Mouse (Mus musculus): ENCODE measurements around the gene Gm6588.
"Not testable (repeated sequence)": the region's sequence is repeated elsewhere in the genome, so short reads cannot be mapped to it uniquely, and the experiment has no call there.

The Gm6588 gene

DNA sequence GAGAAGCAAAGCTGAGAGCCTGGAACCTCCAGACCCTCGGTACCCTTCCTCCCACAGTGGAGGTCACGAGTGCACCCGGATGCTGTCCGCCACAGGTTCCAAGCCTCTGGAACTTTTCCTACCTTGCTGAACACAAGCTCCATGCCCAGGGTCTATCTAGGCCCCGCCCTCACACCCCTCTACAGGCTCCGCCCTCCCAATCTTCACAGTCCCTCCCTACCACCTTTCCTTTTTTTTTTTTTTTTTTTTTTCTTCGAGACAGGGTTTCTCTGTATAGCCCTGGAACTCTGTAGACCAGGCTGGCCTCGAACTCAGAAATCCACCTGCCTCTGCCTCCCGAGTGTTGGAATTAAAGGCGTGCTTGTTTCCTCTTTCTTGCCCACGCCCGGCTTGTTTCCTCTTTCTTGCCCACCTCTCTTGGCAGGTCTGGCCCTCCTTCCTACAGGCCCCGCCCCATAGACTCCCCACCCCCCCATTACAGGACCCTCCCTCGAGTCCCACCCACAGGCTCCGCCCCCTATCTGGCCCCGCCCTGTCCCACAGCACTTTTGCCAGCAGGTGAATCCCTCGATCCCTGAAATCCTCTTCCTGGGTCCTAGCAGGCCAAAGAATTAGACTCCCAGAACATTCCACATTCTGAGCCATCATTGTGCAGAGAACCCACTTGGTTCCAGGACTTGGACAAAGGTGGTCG lies at the start of gene Gm6588:
Gm6588 (plus strand) TSS at position 680 of the 694 bp plus-strand sequence.
- no peak for DNase-seq

DNA sequence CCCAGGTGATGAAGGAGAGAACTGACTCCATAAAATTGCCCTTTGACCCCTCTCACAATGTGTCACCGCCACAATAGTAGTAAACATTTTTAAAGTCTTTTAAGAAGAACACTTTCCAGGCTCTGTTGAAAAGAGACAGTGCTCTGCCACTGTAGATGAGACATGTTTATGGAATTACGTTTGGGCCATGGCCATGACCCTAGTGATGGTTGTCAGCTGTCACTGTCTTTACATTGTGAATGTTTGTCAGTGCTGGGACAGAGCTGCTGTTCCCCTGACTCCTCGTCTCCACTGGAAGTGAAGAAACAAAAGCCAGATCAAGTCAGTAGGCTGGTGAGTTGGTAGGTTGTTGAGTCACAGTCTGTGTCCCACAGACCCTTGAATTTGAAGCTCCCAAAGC lies 46.8 kb upstream of the Gm6588 start:
- no peak for DNase-seq

DNA sequence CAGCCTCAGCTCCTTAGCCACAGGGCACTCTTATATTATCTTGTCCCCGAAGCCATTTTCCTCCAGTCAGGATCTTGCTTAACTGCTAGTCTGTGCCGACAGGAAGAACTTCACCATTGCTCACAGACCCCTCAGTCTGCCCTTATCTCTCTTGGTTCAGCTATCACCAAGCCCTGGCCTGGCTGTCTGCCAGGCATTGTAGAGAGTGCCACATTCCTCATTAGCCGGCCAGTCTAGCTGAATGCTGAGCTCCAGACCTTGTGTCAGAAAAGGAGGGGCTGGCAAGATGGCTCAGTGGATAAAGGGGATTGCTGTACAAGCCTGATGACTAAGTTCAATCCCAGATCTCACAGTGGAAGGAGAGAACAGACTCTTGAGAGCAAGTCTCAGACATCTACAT lies 43.2 kb upstream of the Gm6588 start:
- DNase-seq = no peak

DNA sequence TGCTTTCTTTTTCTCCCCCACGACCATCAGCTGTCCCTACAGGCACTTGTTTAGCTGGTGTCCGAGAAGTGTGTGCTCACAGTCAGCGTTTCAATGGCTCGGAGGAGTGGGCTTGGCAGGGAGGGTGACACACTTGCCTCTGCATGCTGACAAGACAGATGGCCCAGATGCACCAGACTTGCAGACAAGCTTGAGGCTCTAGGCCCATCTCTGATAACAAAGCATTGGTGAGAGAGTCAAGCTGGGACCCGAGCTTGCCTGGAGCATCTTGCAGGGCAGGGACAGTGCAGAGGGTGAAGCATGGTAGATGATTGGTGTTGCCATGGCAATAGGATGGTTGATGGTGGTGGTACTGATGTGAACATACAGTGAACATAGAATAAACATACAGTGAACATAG lies 40.0 kb upstream of the Gm6588 start:
- DNase-seq = peak; percentile 31 to 45

DNA sequence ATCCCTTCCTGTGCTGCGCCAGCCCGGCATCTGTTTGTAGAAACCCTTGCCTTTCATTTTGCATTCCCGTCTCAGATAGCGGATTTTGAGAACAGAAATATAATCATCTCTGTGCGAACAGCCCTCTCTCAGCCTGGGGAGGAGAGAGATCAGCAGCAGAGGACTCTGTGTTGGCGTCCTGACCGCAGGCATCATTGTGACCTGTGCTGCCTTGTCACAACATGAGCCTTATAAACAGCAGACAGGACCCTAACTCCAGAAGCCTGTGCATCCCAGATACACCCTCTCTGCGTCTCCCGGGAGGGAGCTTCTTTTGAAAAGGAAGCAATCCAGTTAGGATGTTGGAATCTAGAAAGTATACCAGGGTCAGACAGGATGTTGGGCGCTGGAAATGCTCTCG lies 38.2 kb upstream of the Gm6588 start:
- peak in 1 of 2 experiments; percentile 44 for DNase-seq

DNA sequence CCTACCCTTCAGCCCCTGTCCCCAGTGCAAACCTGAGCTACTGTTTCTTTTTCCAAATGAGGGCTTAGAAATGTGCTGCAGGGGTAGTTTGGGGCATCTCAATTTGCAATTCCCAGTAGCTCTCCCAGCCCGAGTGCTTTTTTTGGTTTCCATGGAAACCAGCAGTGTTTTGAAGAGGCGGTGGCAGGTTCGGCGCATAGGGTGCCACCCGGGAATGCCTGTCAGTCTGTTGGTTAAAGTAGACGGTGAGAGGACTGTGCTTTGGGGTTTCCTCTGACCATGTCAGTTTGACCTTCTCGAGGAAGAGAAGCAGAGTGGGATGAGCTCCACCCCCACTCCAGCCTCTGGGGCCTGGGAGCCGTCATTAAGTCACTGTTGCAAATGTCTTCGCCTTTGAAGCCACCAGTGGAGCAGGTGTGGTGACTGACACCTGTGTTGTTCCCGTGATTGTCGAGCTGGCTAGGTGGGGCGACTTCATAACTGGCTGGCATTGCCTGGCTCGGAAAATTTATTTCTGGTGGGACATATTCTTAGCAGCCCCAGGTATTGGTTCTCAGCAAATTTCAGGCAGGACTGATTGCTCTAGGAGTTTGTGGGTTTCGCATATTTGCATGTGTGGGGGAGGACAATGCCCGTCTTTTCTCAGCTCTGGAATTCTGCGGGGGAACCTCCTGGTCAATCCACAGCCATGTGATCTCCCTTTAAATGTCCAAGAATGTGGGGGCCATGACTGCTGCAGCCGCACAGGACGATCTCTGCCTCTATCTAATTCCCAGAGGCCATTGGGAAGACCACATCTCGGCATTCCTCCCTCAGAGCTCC lies 37.5 kb upstream of the Gm6588 start:
- no peak for DNase-seq

DNA sequence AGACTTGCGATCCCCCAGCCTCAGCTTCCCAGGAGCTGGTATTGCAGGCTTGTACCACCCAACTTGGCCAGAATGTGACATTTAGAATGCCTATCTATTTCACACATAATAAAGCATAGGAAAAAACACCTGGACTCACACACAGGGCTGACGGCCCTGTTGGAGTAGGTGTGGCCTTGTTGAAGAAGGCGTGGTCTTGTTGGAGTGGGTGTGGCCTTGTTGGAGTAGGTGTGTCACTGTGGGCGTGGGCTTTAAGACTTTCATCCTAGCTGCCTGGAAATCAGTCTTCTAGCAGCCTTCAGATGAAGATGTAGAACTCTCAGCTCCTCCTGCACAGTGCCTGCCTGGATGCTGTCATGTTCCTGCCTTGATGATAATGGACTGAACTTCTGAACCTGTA lies 36.4 kb upstream of the Gm6588 start:
- DNase-seq = not testable (repeated sequence)

DNA sequence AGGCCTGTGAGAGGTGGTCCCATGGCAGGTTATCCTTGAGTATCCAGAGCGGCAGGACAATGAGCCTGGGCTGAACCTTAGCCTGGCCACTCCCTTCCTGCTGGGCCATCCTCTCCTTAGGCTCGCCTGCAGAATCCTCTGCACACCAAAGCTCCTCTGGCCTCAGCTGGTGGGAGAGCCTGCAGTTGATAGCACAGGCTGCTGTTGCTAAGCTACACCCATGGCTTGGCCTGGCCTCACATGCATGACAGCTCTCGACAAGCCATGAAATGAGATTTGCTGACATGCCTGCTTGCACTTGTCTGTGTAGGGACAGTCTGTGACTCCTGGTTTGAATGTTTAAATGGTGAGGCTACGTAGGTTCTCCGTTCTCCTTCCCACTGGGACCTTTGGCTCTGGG lies 32.6 kb upstream of the Gm6588 start:
- no peak for DNase-seq

DNA sequence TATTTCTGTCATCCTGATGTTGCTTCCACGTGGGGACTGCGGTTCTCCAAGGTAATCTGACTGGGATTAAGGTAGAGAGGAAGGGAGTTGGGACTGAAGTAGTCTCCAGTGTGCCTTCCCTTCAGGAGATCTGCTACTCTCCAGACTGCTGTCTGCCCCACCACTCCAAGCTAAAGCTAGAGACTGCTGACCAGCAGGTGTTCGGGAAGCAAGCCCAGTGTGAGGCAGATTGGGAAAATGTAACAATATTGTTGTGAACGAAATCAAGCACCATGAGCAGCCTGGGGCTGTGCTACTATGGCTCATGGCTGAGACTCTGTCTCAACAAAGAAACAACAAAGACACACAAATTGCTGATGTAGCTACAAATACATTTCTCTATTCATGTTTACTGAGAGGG lies 31.2 kb upstream of the Gm6588 start:
- peak; percentile 84 for DNase-seq

DNA sequence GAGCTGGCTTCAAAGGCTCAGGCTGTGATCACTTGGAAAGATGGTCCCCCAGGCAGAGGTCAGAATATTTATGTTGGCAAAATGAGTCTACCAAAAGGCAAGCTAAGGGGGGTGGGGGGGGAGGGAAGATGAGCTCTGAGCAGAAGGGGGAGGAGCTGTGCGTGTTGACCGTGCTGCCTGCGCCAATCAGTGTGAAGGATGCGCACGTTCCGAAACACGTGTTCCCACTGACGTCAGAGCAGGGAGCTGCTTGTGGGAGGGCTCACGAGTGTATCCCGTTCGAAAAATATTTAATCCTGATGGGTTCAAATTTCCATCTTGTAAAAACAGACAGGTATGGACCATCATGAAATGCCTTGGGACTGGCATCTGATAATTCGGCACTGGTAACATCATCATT lies 29.7 kb upstream of the Gm6588 start:
- no peak for DNase-seq

DNA sequence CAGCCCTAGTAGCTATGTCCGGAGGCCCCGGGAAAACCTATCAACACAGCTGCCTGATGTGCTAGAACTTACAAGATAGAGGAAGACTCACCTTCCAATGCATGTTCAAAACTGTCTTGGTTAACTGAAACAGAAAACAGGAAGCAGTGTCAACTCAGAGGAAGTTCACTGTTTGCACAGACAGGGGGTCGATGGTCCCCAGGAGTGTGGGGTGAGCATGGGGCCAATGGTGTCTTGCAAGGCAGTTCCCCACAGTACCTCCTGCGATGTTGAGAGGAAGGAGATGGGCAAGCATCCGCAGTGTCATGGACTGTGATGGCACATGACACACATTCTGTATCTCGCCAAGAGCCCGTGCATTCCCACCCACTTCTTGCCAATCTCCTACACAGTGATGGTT lies 22.6 kb upstream of the Gm6588 start:
- DNase-seq = peak in 1 of 2 experiments; percentile 1

DNA sequence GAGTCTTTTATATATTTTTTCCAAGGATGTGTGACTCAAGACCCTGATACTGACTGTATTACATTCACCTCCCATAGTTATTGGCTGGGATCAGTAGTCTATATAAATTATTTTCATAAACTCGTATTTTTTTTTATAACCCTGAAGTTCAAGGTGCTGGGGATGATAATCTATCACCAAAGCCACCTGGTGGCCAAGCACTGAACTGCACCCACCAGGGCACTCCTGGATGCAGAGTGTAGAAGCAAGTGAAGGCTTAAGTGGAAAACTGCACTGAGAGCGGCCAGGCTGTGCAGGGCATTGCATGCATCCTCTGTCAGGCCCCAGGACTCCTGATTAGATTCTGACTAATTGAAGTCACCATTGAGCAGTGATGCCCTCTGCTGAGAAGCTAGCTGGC lies 21.9 kb upstream of the Gm6588 start:
- DNase-seq = peak; percentile 92 to 95

DNA sequence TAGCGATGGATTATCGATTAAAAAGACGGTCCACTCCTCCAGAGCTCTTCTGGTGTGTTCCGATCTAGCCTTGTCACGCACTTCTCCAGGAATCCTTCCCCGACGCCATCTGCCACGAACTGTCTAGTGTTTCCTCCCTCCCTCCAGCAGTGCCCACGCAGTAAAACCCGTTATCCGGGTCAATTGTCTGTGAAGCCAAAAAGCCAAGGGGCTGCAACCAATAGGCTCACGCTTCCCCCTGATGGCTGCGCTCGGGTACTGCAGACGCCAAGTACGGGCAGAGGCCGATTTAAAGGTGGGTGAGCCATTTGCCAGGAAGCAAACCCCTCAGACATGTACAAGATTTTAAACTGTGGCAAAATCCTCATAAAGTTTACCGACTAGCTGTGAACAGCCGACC lies 20.3 kb upstream of the Gm6588 start:
- peak; percentile 91 to 93 for DNase-seq

DNA sequence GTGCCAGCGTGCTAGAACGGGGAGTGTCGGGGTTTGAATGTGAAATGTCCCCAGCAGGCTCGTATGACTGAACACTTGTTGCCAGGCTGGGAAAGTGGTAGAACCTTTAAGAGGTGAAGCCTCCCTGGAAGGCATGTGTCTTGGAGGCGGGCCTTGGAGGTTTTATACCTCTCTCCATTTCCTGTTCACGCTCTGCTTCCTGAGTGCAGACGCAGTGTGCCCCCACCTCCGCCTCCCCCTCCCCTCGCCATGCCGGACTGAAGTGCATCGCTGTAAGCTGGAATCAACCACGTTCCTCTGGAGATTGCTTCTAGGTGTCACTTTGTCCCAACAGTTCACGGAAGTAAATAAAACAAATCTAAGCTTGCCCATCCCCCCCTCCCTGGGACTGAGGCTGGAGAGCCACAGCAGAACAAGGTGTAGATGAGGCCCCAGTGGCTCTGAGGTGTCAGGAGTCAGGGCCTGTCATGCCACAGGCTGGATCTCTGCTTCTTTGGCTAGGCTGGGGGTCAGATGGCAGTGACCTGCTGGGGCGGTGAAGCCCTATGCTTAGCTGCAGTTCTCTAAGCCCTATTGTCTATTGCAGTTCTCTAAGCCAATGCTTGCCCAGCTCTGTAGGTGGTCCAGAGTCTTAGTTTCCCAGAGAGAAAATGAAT lies 18.0 kb upstream of the Gm6588 start:
- DNase-seq = no peak

DNA sequence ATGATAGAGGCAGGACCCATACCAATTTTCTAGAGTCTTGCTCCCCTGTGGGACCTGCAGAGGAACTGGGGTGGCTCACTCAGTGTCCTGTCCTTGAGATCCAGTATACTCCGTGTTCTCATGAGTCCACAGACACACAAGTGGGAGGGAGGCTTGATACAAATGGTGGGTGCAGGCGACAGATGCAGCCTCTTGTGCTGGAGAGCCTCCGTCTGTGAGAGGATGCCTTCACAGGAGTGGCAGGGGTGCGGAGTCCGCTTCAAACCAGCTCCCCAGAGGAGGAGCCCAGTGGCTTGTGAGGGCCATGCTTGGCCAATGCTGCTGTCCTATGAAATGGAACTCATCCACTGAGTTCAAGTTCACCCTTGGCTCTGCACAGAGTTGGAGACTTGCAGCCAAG lies 17.2 kb upstream of the Gm6588 start:
- DNase-seq = no peak

DNA sequence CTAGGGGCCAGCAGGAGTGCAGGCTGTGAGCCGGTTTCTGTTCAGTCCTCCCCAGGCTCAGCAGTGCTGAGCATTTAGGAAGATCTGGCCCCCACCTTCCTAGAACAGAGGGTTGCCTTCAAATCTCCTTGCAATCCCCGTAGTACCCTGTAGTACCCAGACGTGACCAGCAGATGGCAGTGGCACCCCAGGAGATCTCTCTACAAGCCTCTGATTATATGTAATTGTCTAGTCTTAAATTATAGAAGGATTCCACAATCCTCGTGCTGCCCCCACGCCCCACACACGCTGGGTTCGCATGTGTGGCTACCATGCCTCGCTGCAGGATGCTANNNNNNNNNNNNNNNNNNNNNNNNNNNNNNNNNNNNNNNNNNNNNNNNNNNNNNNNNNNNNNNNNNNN lies 16.2 kb upstream of the Gm6588 start:
- peak; percentile 93 to 94 for DNase-seq

DNA sequence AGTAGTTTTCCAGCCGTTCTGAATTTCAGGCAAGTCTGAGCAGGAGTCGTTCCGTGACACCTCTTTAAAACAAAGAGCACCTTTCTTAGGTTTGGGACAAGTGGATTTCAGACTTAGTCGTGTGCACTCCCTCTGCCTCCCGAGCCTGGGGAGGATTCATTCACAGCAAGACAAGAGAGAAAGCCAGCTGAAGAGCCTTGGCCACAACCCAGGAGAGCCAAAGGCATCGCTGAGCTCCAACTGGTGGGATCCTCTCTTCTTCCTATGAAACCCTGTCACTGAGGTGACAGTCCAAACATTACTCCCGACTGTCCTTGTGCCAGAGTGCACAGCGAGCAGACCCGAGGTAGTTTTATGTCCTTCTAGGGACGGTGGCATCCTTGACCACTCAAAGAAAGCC lies 10.7 kb upstream of the Gm6588 start:
- no peak for DNase-seq

DNA sequence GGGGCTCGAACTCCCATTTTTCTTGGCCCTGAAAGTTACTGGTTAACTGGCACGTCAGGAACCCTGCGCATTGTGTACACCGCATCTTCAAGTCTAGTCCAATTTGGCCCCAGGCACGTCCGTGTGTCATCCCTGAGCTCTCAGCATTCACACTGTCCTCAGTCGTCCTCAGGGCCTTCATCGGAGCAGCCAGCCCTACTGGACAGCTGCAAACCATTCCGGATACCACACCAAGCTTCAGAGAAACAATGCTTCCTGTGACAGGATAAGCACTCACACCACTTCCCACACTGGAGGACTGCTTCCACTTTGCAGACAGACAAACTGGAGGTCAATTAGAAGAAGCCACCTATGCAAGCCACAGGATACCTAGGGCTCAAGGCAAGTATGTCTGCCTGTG lies 3.9 kb downstream of the Gm6588 start:
- DNase-seq = no peak

DNA sequence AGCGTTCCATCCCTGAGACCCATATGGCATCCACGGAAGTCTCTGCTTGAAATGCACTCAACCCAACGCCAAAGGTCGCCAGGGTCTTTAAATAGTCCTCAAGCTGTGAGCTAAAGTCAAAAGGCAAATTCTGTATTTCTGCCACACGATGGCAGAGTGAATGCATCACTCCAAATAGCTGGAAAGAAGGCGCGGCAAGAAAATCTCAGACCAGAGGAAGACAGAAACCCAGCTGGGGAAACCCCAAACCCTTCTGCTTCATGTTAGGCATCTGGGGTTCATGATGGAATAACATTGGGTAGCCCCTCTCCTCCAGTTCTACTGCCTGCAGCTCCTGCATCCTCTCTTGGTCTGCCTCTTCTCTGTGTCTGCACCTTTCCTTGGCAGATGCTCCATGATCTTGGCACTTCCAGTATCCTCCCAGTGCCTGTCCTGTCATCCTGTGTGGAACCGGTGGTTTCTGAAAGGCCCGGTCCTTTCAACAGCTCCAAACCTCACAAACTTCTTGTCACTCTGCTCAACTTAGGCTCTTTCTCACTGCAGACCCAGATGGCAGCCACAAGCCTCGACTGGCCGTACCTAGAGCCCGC lies 5.8 kb downstream of the Gm6588 start:
- peak; percentile 54 for DNase-seq

DNA sequence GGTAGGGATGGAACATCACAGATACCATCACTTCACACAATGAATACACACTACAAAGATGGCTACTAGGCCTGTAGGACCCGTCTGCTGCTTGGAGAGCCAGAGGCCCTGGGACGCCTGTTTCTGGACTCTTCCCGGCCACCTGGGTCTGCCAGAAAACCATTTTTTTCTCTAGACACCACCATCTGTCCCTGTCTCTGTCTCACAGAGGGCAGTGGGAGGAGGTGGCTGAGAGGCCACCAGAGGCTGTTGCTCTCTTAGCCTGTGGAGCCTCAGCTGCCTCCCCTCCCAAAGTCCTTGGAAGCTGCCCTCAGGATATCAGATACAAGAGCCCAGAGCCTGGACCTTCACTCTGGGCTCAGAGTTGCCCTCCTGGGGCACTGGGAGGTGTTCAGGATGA lies 10.7 kb downstream of the Gm6588 start:
- peak; percentile 61 to 70 for DNase-seq

DNA sequence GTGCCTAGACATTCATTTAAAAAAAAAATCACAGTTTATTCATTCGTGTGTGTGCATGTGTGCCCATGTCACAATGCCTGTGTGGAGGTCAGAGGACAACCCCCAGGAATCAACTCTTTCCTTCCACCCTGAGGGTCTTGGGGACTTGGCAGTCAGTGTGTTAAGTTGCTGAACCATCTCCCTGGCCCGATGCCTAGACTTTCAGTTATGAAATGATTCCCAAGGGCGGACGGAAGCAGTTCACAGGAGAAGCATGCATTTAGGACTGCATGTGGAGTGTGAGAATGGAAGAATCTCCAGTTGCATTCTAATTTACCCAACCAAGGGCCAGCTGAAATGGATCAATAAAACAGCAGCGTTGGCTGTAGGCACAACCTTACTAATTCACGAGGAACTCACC lies 17.1 kb downstream of the Gm6588 start:
- no peak for DNase-seq

DNA sequence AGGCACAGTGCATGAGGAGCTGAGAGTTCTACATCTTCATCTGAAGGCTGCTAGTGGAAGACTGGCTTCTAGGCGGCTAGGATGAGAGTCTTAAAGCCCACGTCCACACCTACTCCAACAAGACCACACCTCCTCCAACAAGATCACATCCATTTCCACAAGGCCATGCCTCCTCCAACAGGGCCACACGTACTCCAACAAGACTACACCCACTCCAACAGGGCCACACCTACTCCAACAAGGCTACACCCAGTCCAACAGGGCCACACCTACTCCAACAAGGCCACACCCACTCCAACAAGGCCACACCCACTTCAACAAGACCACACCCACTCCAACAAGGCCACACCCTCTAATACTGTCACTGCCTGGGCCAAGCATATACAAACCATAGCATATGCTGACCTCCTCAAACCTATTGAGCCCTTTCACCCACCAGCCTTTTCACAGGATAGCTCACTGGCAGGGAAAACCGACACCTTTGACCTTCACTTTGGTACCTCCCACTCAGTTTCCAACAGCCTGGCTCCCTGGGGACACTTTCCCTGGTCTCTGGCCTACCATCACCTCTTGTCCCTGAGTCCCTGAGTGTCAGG lies 19.9 kb downstream of the Gm6588 start:
- no peak for DNase-seq

DNA sequence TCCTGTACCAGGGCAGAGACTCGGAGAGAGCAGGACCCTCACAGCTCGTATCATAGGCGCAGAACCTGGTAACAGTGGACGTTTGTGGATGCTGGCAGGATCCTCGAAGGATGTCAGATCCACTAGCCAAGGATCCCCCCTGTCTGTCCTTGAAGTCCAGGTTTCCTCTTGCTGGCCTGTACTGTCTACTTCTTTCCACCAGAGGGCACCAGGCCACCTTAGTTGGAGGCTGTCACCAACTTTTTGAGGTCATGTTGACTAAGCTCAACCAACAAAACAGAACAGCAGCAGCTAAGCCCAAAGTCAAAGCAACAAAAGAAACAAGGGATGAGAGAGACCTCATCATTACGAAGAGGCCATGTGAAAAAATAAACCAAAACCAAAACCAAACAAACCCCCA lies 20.9 kb downstream of the Gm6588 start:
- DNase-seq = peak; percentile 84
